Mouse (Mus musculus) inflammation-experienced regulatory T-cells, adult 6 months (primary cell): Measurements from ENCODE around the gene Tmem119. TPM values are rescaled to one million over a fixed set of nuclear protein-coding genes. Genes with fewer than 3 reads are reported as not detected.
"Not testable (repeated sequence)": the region's sequence is repeated elsewhere in the genome, so short reads cannot be mapped to it uniquely, and the experiment has no call there.

Source experiments
- ATAC-seq: one replicate; pipeline ENCODE4 v1.8.0; 2017
- polyA plus RNA-seq, 3 experiments: library from polyadenylated mRNA; unstranded; fragments of 100-300 nt; shearing (Covaris generic); gene quantifications; one replicate each; pipeline ENCODE4 v1.2.1; 2017

Tmem119 gene
- polyA plus RNA-seq, 3 experiments from 2014 or later = not detected

DNA sequence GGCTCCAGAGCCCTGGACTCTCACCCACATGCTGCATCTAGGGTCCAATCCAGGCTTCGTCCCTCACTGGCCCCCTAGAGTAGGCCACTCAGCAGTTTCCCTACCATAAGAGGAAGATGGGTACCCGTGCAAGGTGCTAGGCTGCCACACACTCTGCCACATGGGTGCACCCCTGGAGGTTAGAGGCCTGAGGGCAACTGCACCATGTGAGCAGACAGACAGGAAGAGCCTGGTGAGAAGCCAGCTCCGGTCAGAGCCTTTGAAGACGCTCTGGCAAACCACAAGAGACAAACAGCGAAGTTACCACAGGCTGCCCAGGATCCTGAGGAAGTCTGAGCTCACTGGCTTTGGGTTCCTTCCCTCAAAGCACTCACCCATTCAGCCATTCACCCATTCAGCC is 13.3 kb downstream of the Tmem119 start:
- no peak for ATAC-seq

DNA sequence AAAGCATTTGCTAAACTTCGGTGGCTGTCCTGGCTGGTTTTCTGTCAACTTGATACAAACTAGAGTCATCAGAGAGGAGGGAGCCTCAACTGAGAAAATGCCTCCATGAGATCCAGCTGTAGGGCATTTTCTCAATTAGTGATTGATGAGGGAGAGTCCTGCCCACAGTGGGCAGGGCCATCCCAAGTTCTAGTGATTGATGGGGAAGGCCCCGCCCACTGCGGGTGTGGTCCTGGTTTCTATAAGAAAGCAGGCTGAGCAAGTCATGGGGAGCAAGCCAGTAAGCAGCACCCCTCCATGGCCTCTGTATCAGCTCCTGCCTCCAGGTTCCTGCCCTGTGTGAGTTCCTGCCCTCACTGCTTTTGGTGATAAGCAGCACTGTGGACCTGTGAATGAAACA is 16.2 kb downstream of the Tmem119 start:
- ATAC-seq = not testable (repeated sequence)

DNA sequence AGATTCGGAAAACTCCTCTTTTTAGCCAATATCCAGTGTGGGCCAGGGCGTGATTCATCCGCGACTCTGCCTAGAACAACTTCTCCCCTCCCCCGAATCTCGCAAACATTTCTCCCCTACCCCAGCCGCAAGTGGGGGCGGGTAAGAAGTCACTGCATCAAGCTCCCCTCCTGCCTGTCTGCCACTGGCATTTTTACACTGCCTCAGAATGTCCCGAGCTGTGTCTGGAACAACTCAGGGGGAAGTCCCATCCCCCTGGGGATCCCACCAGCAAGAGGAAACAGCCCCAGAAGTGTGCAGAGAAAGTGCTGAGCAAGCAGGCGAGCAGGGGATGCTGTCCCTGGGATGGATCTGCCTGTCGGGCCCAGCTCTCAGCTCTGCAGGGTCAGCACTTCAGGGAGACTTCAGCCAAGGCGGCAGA is 16.7 kb downstream of the Tmem119 start:
- no peak for ATAC-seq

GRCm38 (mm10) chr5:113782624-113783023 is 17.7 kb downstream of the Tmem119 start:
- ATAC-seq = no peak

DNA sequence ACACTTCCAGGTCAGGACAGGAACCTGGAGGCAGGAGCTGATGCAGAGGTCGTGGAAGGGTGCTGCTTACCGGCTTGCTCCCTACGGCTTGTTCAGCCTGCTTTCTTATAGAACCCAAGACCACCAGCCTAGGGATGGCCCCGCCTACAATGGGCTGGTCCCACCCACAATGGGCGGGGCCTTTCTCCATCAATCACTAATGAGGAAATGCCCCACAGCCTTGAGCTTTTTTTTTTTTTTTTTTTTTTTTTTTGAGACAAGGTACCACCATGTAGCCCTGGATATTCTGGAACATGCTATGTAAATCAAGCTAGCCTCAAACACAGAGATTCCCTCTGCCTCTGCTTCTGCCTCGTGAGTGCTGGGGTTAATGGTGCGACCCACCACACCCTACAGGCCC is 18.4 kb downstream of the Tmem119 start:
- no peak for ATAC-seq

- no peak for ATAC-seq
Measured at GRCm38 (mm10) chr5:113781254-113781653, 19.1 kb downstream of the Tmem119 start.

GRCm38 (mm10) chr5:113780763-113781162 is 19.6 kb downstream of the Tmem119 start:
- ATAC-seq = no peak

DNA sequence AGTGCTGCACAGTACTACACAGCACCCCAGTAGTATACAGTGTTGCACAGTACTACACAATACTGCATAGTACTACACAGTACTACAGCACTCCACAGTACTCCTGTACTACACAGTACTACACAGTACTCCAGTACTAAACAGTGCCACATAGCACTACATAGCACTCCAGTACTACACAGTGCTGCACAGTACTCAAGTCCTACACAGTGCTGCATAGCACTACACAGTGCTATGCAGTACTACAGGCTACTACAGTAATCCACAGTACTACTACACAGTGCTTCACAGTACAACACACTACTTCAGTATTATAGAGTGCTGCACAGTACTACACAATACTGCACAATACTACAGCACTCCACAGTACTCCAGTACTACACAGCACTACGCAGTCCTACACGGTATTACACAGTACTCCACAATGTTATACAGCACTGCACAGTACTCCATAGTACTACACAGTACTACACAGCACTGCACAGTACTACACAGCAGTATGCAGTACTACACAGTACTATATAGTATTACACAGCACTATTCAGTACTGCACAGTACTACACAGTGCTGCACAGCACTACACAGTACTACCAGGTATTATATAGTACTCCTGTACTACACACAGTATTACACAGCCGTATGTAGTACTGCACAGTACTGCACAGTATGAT is 20.1 kb downstream of the Tmem119 start:
- no peak for ATAC-seq

GRCm38 (mm10) chr5:113779569-113779968 is 20.7 kb downstream of the Tmem119 start:
- no peak for ATAC-seq

DNA sequence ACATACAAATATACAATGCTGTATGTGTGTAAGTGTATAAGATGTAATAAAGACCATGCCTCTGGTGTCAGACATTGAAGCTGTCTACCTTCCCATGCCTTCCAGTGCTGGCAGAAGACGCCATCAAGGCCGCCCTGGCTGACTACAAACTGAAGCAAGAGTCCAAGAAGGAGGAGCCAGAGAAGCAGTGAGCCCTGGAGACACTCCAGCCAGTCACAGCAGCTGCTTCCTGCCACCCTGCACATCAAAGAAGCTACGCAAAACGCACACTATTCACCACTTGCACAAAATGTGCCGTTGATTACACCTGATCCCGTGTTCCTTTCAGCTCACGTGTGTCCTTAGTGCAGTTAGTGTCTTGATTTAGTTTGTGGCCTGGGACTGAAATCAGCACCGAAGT is 22.6 kb downstream of the Tmem119 start:
- not testable (repeated sequence) for ATAC-seq

GRCm38 (mm10) chr5:113776896-113777226 is 23.5 kb downstream of the Tmem119 start:
- no peak for ATAC-seq

- no peak for ATAC-seq
Measured at GRCm38 (mm10) chr5:113776128-113776895, 24.0 kb downstream of the Tmem119 start.

DNA sequence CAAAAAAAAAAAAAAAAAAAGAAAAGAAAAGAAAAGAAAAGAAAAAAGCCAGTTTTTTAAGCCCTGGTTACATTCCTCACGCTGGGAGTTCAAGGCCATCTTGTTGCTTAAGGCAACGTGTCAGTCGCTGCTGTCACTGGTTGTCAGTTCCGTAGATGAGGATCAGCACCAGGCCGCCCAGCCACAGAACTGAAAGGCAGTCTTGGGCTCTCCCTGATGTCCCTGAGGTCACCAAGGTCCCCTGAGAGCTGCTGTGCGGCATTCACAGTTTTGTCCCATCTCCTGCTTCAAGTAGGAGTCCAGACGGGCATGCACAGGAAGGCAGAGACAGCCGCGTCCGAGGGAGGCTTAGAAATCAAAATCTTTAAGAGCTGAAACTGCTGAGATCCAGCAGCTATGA is 24.7 kb downstream of the Tmem119 start:
- ATAC-seq = no peak

DNA sequence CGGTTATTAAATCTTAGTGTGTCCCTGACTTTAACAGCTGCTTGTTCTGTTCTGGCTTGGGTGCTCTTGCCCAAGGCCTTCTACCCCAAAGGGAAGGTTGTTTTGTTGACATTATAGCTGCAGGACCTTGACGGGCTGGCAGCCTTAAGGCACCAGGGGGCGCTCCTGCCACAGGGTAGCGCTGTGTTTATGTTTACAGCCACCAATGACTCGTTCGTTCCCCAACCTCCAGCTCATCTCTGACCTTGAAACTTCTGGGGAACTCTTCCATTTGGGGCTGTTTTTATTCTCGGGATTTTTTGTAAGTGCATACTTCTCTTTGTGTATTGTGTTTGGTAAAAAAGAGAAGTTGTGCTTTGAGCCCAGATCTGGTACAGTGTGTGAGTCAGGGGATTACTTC is 26.7 kb downstream of the Tmem119 start:
- ATAC-seq = peak; percentile 45

DNA sequence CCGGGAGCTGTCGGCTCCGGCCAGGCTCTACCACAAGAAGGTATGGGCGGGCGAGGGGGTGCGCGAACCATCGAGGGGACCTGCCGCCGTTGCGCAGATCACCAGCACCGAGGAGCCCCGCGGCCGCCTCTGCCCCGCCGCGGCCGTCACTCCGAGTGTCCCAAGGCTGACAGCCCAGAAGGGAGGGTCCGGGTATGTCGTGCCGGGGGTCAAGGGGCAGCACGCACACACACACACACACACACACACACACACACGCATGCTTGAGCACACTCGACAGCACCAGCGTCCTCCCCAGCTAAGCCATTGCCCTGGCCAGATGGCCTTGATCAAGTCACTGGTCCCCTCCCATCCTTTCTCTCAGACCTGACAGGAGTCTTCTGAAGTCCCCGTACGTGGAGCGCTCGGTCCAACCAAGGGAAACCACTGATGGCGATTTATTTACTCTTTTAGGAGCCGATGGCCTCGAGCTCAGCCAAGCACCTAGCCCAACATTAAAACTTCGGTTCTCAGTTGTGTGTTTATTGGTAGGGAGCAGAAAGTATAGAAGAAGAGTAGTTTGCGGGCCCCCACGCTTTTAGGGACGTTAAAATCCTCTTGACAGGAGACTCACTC is 27.3 kb downstream of the Tmem119 start:
- ATAC-seq = no peak

GRCm38 (mm10) chr5:113772450-113772895 is 27.8 kb downstream of the Tmem119 start, which contains the start of the genes Sart3 and Iscu:
Gene Sart3 (minus strand): TSS chr5:113772510.
Gene Iscu (plus strand): TSS chr5:113772748.
- ATAC-seq = peak; percentile 78

GRCm38 (mm10) chr5:113771213-113772162 is 28.8 kb downstream of the Tmem119 start:
- peak; percentile 67 for ATAC-seq

GRCm38 (mm10) chr5:113768806-113769205 is 31.5 kb downstream of the Tmem119 start:
- no peak for ATAC-seq

GRCm38 (mm10) chr5:113765641-113766526 is 34.4 kb downstream of the Tmem119 start:
- ATAC-seq = no peak

- no peak for ATAC-seq
Measured at GRCm38 (mm10) chr5:113764426-113764825, 35.9 kb downstream of the Tmem119 start.

- ATAC-seq = no peak
Measured at GRCm38 (mm10) chr5:113761585-113761984, 38.7 kb downstream of the Tmem119 start.
